17 mouse cellular contexts compared by ENCODE assay signal in the genomic region with DNA sequence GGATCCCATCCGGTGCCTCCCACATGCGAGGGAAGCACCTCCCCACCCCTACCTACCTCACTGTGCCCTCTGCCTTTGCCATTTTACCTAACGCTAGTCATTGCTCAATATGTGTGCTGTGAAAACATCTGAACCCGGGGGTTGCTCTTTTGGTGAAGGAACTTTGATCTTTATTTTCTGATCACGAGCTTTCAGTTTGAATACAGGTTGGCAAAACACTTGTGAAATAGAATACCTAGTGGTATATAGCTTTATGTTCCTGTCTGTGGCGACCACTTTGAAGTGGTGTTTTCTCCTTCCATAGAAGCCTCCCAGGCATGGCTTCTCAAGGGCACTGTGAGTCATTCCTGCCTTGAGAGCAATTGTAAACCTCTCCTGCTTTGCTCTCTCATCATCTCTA.
DNase-seq lines count a peak whose midpoint lies in the region; ATAC-seq and TF ChIP-seq lines count a peak whose summit lies in the region.
"Had no signal": no experiment of that assay in that cellular context is flagged by ENCODE, and none has a peak within 500 bp of the region (broad histone marks: within the 10 kb centered on the region; RNA-seq: fewer than 3 reads in every experiment).

No protein-coding gene starts in this region.

- H3K4me1 ChIP-seq in lung, postnatal 0 days (ENCODE audit: insufficient read depth, low read depth, low read length), result no peaks in the 10 kb centered on the region
- peaks cover 5% of the 10 kb centered on the region; the same call in 1 of the 2 replicates for H3K4me1 ChIP-seq in intestine, postnatal 0 days (replicated peaks; ENCODE audit: control insufficient read depth, insufficient read depth, low read length)
- H3K4me1 ChIP-seq in small intestine, adult 2 months (ENCODE audit: control insufficient read depth, insufficient read depth, insufficient read length, low read length), result peaks cover 4% of the 10 kb centered on the region; the same call in 1 of the 2 replicates
- H3K4me1 ChIP-seq: forebrain, embryonic 10.5 days; midbrain, embryonic 12.5 days had no signal

- TF ChIP-seq CTCF in lung, postnatal 0 days (IDR thresholded peaks at IDR 0.05), result no peak
- TF ChIP-seq CTCF in intestine, postnatal 0 days (IDR thresholded peaks at IDR 0.05; ENCODE audit: low read depth), result no peak
- no peak for TF ChIP-seq CTCF in small intestine, adult 2 months (IDR thresholded peaks at IDR 0.05; ENCODE audit: extremely low read depth, insufficient read length, insufficient replicate concordance, low read depth, low read length)

- H3K9me3 ChIP-seq in lung, postnatal 0 days (ENCODE audit: low read length), result no peaks in the 10 kb centered on the region
- no peaks in the 10 kb centered on the region for H3K9me3 ChIP-seq in intestine, postnatal 0 days (ENCODE audit: control insufficient read depth)
- H3K9me3 ChIP-seq: forebrain, embryonic 10.5 days; midbrain, embryonic 12.5 days had no signal

- H3K27me3 ChIP-seq in lung, postnatal 0 days (replicated peaks; ENCODE audit: insufficient read depth, low read length), result no peaks in the 10 kb centered on the region
- no peaks in the 10 kb centered on the region for H3K27me3 ChIP-seq in intestine, postnatal 0 days (replicated peaks; ENCODE audit: control insufficient read depth, insufficient read depth, low read length)
- no peaks in the 10 kb centered on the region for H3K27me3 ChIP-seq in small intestine, adult 2 months (ENCODE audit: control insufficient read depth, insufficient read depth, low read length)
- H3K27me3 ChIP-seq: midbrain, embryonic 12.5 days had no signal

- no peak overlapping the region for H3K4me3 ChIP-seq in lung, postnatal 0 days (ENCODE audit: low read depth, low read length)
- no peak overlapping the region for H3K4me3 ChIP-seq in intestine, postnatal 0 days (ENCODE audit: low read depth, low read length)
- H3K4me3 ChIP-seq in small intestine, adult 2 months (ENCODE audit: low read depth, low read length), result no peak overlapping the region
- H3K4me3 ChIP-seq: forebrain, embryonic 10.5 days; midbrain, embryonic 12.5 days had no signal

- H3K36me3 ChIP-seq in lung, postnatal 0 days (ENCODE audit: insufficient read depth, low read length), result no peaks in the 10 kb centered on the region
- H3K36me3 ChIP-seq in intestine, postnatal 0 days (ENCODE audit: control insufficient read depth, insufficient read depth), result no peaks in the 10 kb centered on the region
- 0 out of 2 replicates have a peak, but pooled peaks cover 2% of the 10 kb centered on the region for H3K36me3 ChIP-seq in small intestine, adult 2 months (ENCODE audit: control insufficient read depth, insufficient read depth, low read length)
- H3K36me3 ChIP-seq: forebrain, embryonic 10.5 days; midbrain, embryonic 12.5 days had no signal

- ATAC-seq in lung, postnatal 0 days, result peak; percentile 43
- ATAC-seq in intestine, postnatal 0 days, result peak; percentile 83
- ATAC-seq: hindbrain, postnatal 0 days had no signal

- H3K9ac ChIP-seq in lung, postnatal 0 days (replicated peaks; ENCODE audit: low read depth), result no peak overlapping the region
- no peak overlapping the region for H3K9ac ChIP-seq in intestine, postnatal 0 days (ENCODE audit: low read depth, low read length)
- H3K9ac ChIP-seq: midbrain, embryonic 12.5 days had no signal

- H3K27ac ChIP-seq in lung, postnatal 0 days (ENCODE audit: low read length), result no peak overlapping the region
- peak overlapping the region; percentile 71; the same call in 1 of the 2 replicates for H3K27ac ChIP-seq in intestine, postnatal 0 days (ENCODE audit: low read depth, low read length)
- peak overlapping the region; percentile 29; the same call in 1 of the 2 replicates for H3K27ac ChIP-seq in small intestine, adult 2 months (ENCODE audit: insufficient read depth, low read depth, low read length)
- H3K27ac ChIP-seq: forebrain, embryonic 10.5 days; hindbrain, postnatal 0 days; midbrain, embryonic 12.5 days had no signal

- TF ChIP-seq POLR2A in small intestine, adult 2 months (IDR thresholded peaks at IDR 0.05; ENCODE audit: low read depth, low read length), result no peak

- no peak overlapping the region for H3K4me2 ChIP-seq in lung, postnatal 0 days (replicated peaks; ENCODE audit: low read depth, low read length)
- peak overlapping the region; percentile 38 for H3K4me2 ChIP-seq in intestine, postnatal 0 days (replicated peaks; ENCODE audit: low read depth)
- H3K4me2 ChIP-seq: heart, embryonic 11.5 days; midbrain, embryonic 12.5 days had no signal

- WGBS in lung, postnatal 0 days, result 63% methylated on average over 6 of the region's 6 CpGs
- WGBS in intestine, postnatal 0 days, result 43% methylated on average over 6 of the region's 6 CpGs
- 25% methylated on average over 6 of the region's 6 CpGs for WGBS in small intestine, adult 2 months

- no peak; the same call in 1 of the 2 replicates for TF ChIP-seq EP300 in lung, postnatal 0 days (IDR thresholded peaks at IDR 0.05)

- DNase-seq in lung, postnatal 0 days (ENCODE audit: low spot score), result peak; percentile 54
- DNase-seq in lung, postnatal 10 days, result no peak
- peak; percentile 40 to 47 for DNase-seq in CD8-positive naive resting alpha-beta T cell, adult 2 months (ENCODE audit: low read depth in 2 of 2, low spot score in 2 of 2)
- no peak for DNase-seq in ovary, postnatal 10 days (ENCODE audit: low spot score)
- no peak for DNase-seq in thymus, postnatal 25 days
- no peak for DNase-seq in layer of hippocampus, postnatal 25 days (ENCODE audit: extremely low spot score in 1 of 2, low spot score in 1 of 2)
- DNase-seq: cerebellum, adult 8-10 months; gastrocnemius, postnatal 14 days; heart, postnatal 36 days; kidney, postnatal 14 days; layer of hippocampus, adult 9-11 months had no signal

Comparison
In these comparisons a context has a peak if more than half of its experiments do, and no peak if none do; other contexts are left out.
1. DNase-seq: peak in lung, postnatal 0 days (single experiment) and CD8-positive naive resting alpha-beta T cell, adult 2 months (2 of 2); none in lung, postnatal 10 days (single experiment), ovary, postnatal 10 days (single experiment), thymus, postnatal 25 days (single experiment) and layer of hippocampus, postnatal 25 days (0 of 2).